Mouse (Mus musculus): Measurements from ENCODE around the gene Gas2l3.
A peak's percentile ranks its signal among the peaks of the same experiment; 100 is the strongest.

Gas2l3 gene

GRCm38 (mm10) chr10:89443623-89444151 is at the start of gene Gas2l3:
Gene Gas2l3 (minus strand): TSS chr10:89443967.
- peak; percentile 84 for DNase-seq

- DNase-seq, result no peak
Measured at GRCm38 (mm10) chr10:89491321-89491720, 47.6 kb upstream of the Gas2l3 start.

- no peak for DNase-seq
Measured at GRCm38 (mm10) chr10:89490250-89490649, 46.5 kb upstream of the Gas2l3 start.

GRCm38 (mm10) chr10:89489459-89489858 is 45.7 kb upstream of the Gas2l3 start:
- no peak for DNase-seq

GRCm38 (mm10) chr10:89486995-89487742 is 43.4 kb upstream of the Gas2l3 start:
- DNase-seq, result no peak

- DNase-seq, result no peak
Measured at GRCm38 (mm10) chr10:89484907-89485306, 41.1 kb upstream of the Gas2l3 start.

GRCm38 (mm10) chr10:89483812-89484602 is 40.2 kb upstream of the Gas2l3 start:
- no peak for DNase-seq

GRCm38 (mm10) chr10:89483113-89483512 is 39.3 kb upstream of the Gas2l3 start:
- DNase-seq, result no peak

GRCm38 (mm10) chr10:89482142-89482681 is 38.4 kb upstream of the Gas2l3 start:
- DNase-seq, result no peak

- DNase-seq, result no peak
Measured at GRCm38 (mm10) chr10:89481638-89482037, 37.9 kb upstream of the Gas2l3 start.

GRCm38 (mm10) chr10:89478766-89479165 is 35.0 kb upstream of the Gas2l3 start:
- no peak for DNase-seq

GRCm38 (mm10) chr10:89470596-89471353 is 27.0 kb upstream of the Gas2l3 start:
- DNase-seq, result no peak

GRCm38 (mm10) chr10:89464760-89465405 is 21.1 kb upstream of the Gas2l3 start:
- DNase-seq, result no peak

GRCm38 (mm10) chr10:89462890-89463289 is 19.1 kb upstream of the Gas2l3 start:
- no peak for DNase-seq

GRCm38 (mm10) chr10:89461856-89462507 is 18.2 kb upstream of the Gas2l3 start:
- peak; percentile 63 for DNase-seq

- DNase-seq, result no peak
Measured at GRCm38 (mm10) chr10:89460972-89461371, 17.2 kb upstream of the Gas2l3 start.

- DNase-seq, result no peak
Measured at GRCm38 (mm10) chr10:89458770-89459169, 15.0 kb upstream of the Gas2l3 start.

- DNase-seq, result no peak
Measured at GRCm38 (mm10) chr10:89453794-89454193, 10.0 kb upstream of the Gas2l3 start.

- DNase-seq, result no peak
Measured at GRCm38 (mm10) chr10:89453068-89453641, 9.4 kb upstream of the Gas2l3 start.

GRCm38 (mm10) chr10:89450411-89450810 is 6.6 kb upstream of the Gas2l3 start:
- no peak for DNase-seq

GRCm38 (mm10) chr10:89444381-89444780 is 614 bp upstream of the Gas2l3 start:
- no peak for DNase-seq

All from kidney, adult 18-20 months (tissue).